7 mouse cellular contexts compared by ENCODE assay signal in genomic region chr4:57143026-57143937, GRCm38 (mm10). TPM values are rescaled to one million over a fixed set of nuclear protein-coding genes. Genes with fewer than 3 reads are reported as not detected.
DNase-seq lines count a peak whose midpoint lies in the region; ATAC-seq and TF ChIP-seq lines count a peak whose summit lies in the region.

Epb41l4b (minus strand) TSS chr4:57143437.

- peak within 1 kb of the TSS; percentile 85 for H3K9ac ChIP-seq in heart, embryonic 12.5 days
- peak within 1 kb of the TSS; percentile 77 for H3K9ac ChIP-seq in kidney, embryonic 16.5 days (replicated peaks; ENCODE audit: low read length)
- peak within 1 kb of the TSS; percentile 55 for H3K9ac ChIP-seq in liver, embryonic 11.5 days (ENCODE audit: low read depth, low read length)

- H3K9me3 ChIP-seq in heart, embryonic 12.5 days (replicated peaks): no peaks in the 10 kb centered on the region
- no peaks in the 10 kb centered on the region for H3K9me3 ChIP-seq in kidney, embryonic 16.5 days (ENCODE audit: low read length)
- H3K9me3 ChIP-seq in liver, embryonic 11.5 days (ENCODE audit: control insufficient read depth, low read length): no peaks in the 10 kb centered on the region

- H3K27ac ChIP-seq in embryonic fibroblast, embryonic 13.5 days (ENCODE audit: insufficient read depth, low read length): no peak within 1 kb of the TSS
- H3K27ac ChIP-seq in heart, embryonic 12.5 days (ENCODE audit: poor library complexity, severe bottlenecking): no peak within 1 kb of the TSS
- H3K27ac ChIP-seq in kidney, embryonic 16.5 days (ENCODE audit: low read length): peak within 1 kb of the TSS; percentile 14; the same call in 1 of the 2 replicates
- no peak within 1 kb of the TSS for H3K27ac ChIP-seq in liver, embryonic 11.5 days (ENCODE audit: low read depth, low read length)

- 16% methylated on average over 134 of the region's 142 CpGs for WGBS in heart, embryonic 12.5 days
- WGBS in kidney, embryonic 16.5 days: under 1% methylated on average over 74 of the region's 142 CpGs
- under 1% methylated on average over 103 of the region's 142 CpGs for WGBS in liver, embryonic 11.5 days

- peak; percentile 82 for ATAC-seq in heart, embryonic 12.5 days (ENCODE audit: insufficient number of reproducible peaks, low FRiP score)
- ATAC-seq in kidney, embryonic 16.5 days (ENCODE audit: low FRiP score, low TSS enrichment): peak; percentile 85
- ATAC-seq in liver, embryonic 11.5 days (replicated peaks; ENCODE audit: low FRiP score): peak; percentile 86

- no peaks in the 10 kb centered on the region for H3K36me3 ChIP-seq in heart, embryonic 12.5 days
- H3K36me3 ChIP-seq in kidney, embryonic 16.5 days (ENCODE audit: insufficient read depth, low read length): no peaks in the 10 kb centered on the region
- no peaks in the 10 kb centered on the region for H3K36me3 ChIP-seq in liver, embryonic 11.5 days (ENCODE audit: control insufficient read depth, insufficient read depth, low read length)
- no peaks in the 10 kb centered on the region for H3K36me3 ChIP-seq in splenic B cell, adult 2 months (ENCODE audit: control insufficient read depth, insufficient read depth, low read length, poor library complexity, severe bottlenecking)

- TF ChIP-seq CTCF in brain, embryonic 14.5 days (IDR thresholded peaks at IDR 0.05; ENCODE audit: borderline replicate concordance, extremely low read depth, insufficient read depth, insufficient read length): peak; percentile 86
- TF ChIP-seq CTCF in embryonic fibroblast, embryonic 13.5 days (IDR thresholded peaks at IDR 0.05; ENCODE audit: borderline replicate concordance, insufficient read depth, low read length): peak; percentile 89

- H3K27me3 ChIP-seq in heart, embryonic 12.5 days (replicated peaks): peaks cover 66% of the 10 kb centered on the region
- peaks cover 27% of the 10 kb centered on the region for H3K27me3 ChIP-seq in kidney, embryonic 16.5 days (ENCODE audit: insufficient read depth, low read length)
- H3K27me3 ChIP-seq in liver, embryonic 11.5 days (replicated peaks; ENCODE audit: control insufficient read depth, insufficient read depth, low read length): peaks cover 52% of the 10 kb centered on the region
- peaks cover 6% of the 10 kb centered on the region for H3K27me3 ChIP-seq in splenic B cell, adult 2 months (ENCODE audit: control insufficient read depth, insufficient read depth, low read length, poor library complexity, severe bottlenecking)

- 0 out of 2 replicates have a peak, but pooled peaks have one; percentile 11 for TF ChIP-seq POLR2A in brain, embryonic 14.5 days (IDR thresholded peaks at IDR 0.05; ENCODE audit: borderline replicate concordance, extremely low read depth, insufficient read depth, insufficient read length, poor library complexity, severe bottlenecking)
- TF ChIP-seq POLR2A in embryonic fibroblast, embryonic 13.5 days (IDR thresholded peaks at IDR 0.05; ENCODE audit: low read depth, low read length): no peak

- peak; percentile 92 for DNase-seq in brain, embryonic 14.5 days (ENCODE audit: low read depth)
- peak; percentile 81 for DNase-seq in liver, embryonic 11.5 days (ENCODE audit: low spot score)
- peak; percentile 11 to 74 for DNase-seq in natural killer cell, adult 2 months (ENCODE audit: low spot score in 2 of 2)
- DNase-seq in splenic B cell, adult 2 months (ENCODE audit: low read depth, low spot score): peak; percentile 90

- H3K4me1 ChIP-seq in embryonic fibroblast, embryonic 13.5 days (ENCODE audit: control insufficient read depth, insufficient read depth, low read length): no peaks in the 10 kb centered on the region; the same call in 1 of the 2 replicates
- peaks cover 11% of the 10 kb centered on the region for H3K4me1 ChIP-seq in heart, embryonic 12.5 days (replicated peaks)
- peaks cover 43% of the 10 kb centered on the region for H3K4me1 ChIP-seq in kidney, embryonic 16.5 days (ENCODE audit: insufficient read depth, low read length)
- H3K4me1 ChIP-seq in liver, embryonic 11.5 days (replicated peaks; ENCODE audit: control insufficient read depth, insufficient read depth, low read length): peaks cover 3% of the 10 kb centered on the region; the same call in 1 of the 2 replicates

- peak within 1 kb of the TSS; percentile 99 for H3K4me2 ChIP-seq in heart, embryonic 12.5 days
- H3K4me2 ChIP-seq in kidney, embryonic 16.5 days (replicated peaks; ENCODE audit: low read depth, low read length): peak within 1 kb of the TSS; percentile 93
- H3K4me2 ChIP-seq in liver, embryonic 11.5 days: peak within 1 kb of the TSS; percentile 90

- peak within 1 kb of the TSS; percentile 24; the same call in 1 of the 2 replicates for H3K4me3 ChIP-seq in embryonic fibroblast, embryonic 13.5 days (ENCODE audit: insufficient read depth, low read length)
- peak within 1 kb of the TSS; percentile 76 for H3K4me3 ChIP-seq in heart, embryonic 12.5 days
- H3K4me3 ChIP-seq in kidney, embryonic 16.5 days (ENCODE audit: low read length): peak within 1 kb of the TSS; percentile 65
- peak within 1 kb of the TSS; percentile 70 for H3K4me3 ChIP-seq in liver, embryonic 11.5 days (ENCODE audit: low read depth, low read length)

RNA-seq across cellular contexts. Expression of gene Epb41l4b, which starts in this region (rescaled TPM):
- 5.3 and 8.7 TPM in 2 replicates for polyA plus RNA-seq in brain, embryonic 14.5 days (2012; rRNA removed)
- 2.6 and 5.0 TPM in 2 replicates for polyA plus RNA-seq in embryonic fibroblast, embryonic 13.5 days (2011; ENCODE audit: insufficient read length, low read depth, missing spikeins)
- polyA plus RNA-seq in heart, embryonic 12.5 days (2016; fragmentation: Nextera tagmentation; extraction: Ambion mirVana): 0.29 and 0.31 TPM in 2 replicates
- polyA plus RNA-seq in kidney, embryonic 16.5 days (2015; fragmentation: Nextera tagmentation; extraction: Ambion mirVana): 2.0 and 2.5 TPM in 2 replicates
- 2.1 and 2.3 TPM in 2 replicates for polyA plus RNA-seq in liver, embryonic 11.5 days (2014; fragmentation: Nextera tagmentation; extraction: Ambion mirVana)

Comparison
In these comparisons a context has a peak if more than half of its experiments do, and no peak if none do; other contexts are left out.
1. Peak in ATAC-seq, H3K4me3 ChIP-seq, H3K9ac ChIP-seq and H3K4me2 ChIP-seq in heart, embryonic 12.5 days; RNA of the gene not detected or under 1 TPM.
2. H3K4me3 ChIP-seq: peak in every context shown above with its lines; median percentile 76 in heart, embryonic 12.5 days; 70 in liver, embryonic 11.5 days; 65 in kidney, embryonic 16.5 days; 24 in embryonic fibroblast, embryonic 13.5 days.